15 mouse cellular contexts compared by ENCODE assay signal in genomic region chr9:60124102-60124501, GRCm38 (mm10).
A peak's percentile ranks its signal among the peaks of the same experiment; 100 is the strongest.
DNase-seq lines count a peak whose midpoint lies in the region; ATAC-seq and TF ChIP-seq lines count a peak whose summit lies in the region.
"Had no signal": no experiment of that assay in that cellular context is flagged by ENCODE, and none has a peak within 500 bp of the region (broad histone marks: within the 10 kb centered on the region; RNA-seq: fewer than 3 reads in every experiment).

No protein-coding gene starts in this region.

- no peak for ATAC-seq in hindbrain, postnatal 0 days
- ATAC-seq in midbrain, embryonic 11.5 days (ENCODE audit: low FRiP score): no peak
- no peak for ATAC-seq in midbrain, embryonic 16.5 days
- ATAC-seq in neural tube, embryonic 12.5 days (ENCODE audit: low FRiP score, low read depth): 0 out of 2 replicates have a peak, but pooled peaks have one; percentile 21
- ATAC-seq in neural tube, embryonic 15.5 days (ENCODE audit: low FRiP score): no peak
- ATAC-seq: forebrain, embryonic 13.5 days; forebrain, postnatal 0 days had no signal

- no peaks in the 10 kb centered on the region for H3K36me3 ChIP-seq in hindbrain, embryonic 10.5 days
- no peaks in the 10 kb centered on the region for H3K36me3 ChIP-seq in hindbrain, postnatal 0 days (ENCODE audit: insufficient read depth, low read length)
- H3K36me3 ChIP-seq in midbrain, embryonic 11.5 days (ENCODE audit: control insufficient read depth, insufficient read depth, low read length): no peaks in the 10 kb centered on the region
- H3K36me3 ChIP-seq in midbrain, embryonic 16.5 days (ENCODE audit: control insufficient read depth, insufficient read depth, low read length): no peaks in the 10 kb centered on the region
- H3K36me3 ChIP-seq in neural tube, embryonic 12.5 days: no peaks in the 10 kb centered on the region
- no peaks in the 10 kb centered on the region for H3K36me3 ChIP-seq in neural tube, embryonic 15.5 days
- H3K36me3 ChIP-seq: embryonic facial prominence, embryonic 10.5 days; heart, embryonic 12.5 days had no signal

- no peak overlapping the region for H3K9ac ChIP-seq in hindbrain, postnatal 0 days (replicated peaks; ENCODE audit: low read length)
- no peak overlapping the region for H3K9ac ChIP-seq in midbrain, embryonic 11.5 days (ENCODE audit: low read length)
- no peak overlapping the region for H3K9ac ChIP-seq in midbrain, embryonic 16.5 days (ENCODE audit: low read depth, low read length)
- H3K9ac ChIP-seq in neural tube, embryonic 12.5 days: no peak overlapping the region
- no peak overlapping the region for H3K9ac ChIP-seq in neural tube, embryonic 15.5 days (replicated peaks)
- H3K9ac ChIP-seq: forebrain, embryonic 13.5 days; forebrain, postnatal 0 days; heart, embryonic 12.5 days had no signal

- H3K27me3 ChIP-seq in hindbrain, embryonic 10.5 days (ENCODE audit: insufficient read depth, poor library complexity, severe bottlenecking): no peaks in the 10 kb centered on the region
- no peaks in the 10 kb centered on the region for H3K27me3 ChIP-seq in hindbrain, postnatal 0 days (ENCODE audit: insufficient read depth, low read length)
- H3K27me3 ChIP-seq in midbrain, embryonic 11.5 days (ENCODE audit: control insufficient read depth, insufficient read depth, low read length): no peaks in the 10 kb centered on the region
- H3K27me3 ChIP-seq in midbrain, embryonic 16.5 days (ENCODE audit: control insufficient read depth, insufficient read depth, low read depth, low read length): no peaks in the 10 kb centered on the region
- no peaks in the 10 kb centered on the region for H3K27me3 ChIP-seq in neural tube, embryonic 12.5 days (replicated peaks)
- H3K27me3 ChIP-seq in neural tube, embryonic 15.5 days (replicated peaks): no peaks in the 10 kb centered on the region
- H3K27me3 ChIP-seq: forebrain, embryonic 13.5 days; heart, embryonic 12.5 days had no signal

- H3K4me1 ChIP-seq in hindbrain, embryonic 10.5 days (replicated peaks): peaks cover 15% of the 10 kb centered on the region; the same call in 1 of the 2 replicates
- peaks cover 4% of the 10 kb centered on the region; the same call in 1 of the 2 replicates for H3K4me1 ChIP-seq in hindbrain, postnatal 0 days (ENCODE audit: insufficient read depth, low read length)
- H3K4me1 ChIP-seq in midbrain, embryonic 11.5 days (ENCODE audit: control insufficient read depth, insufficient read depth, low read length): no peaks in the 10 kb centered on the region
- peaks cover 11% of the 10 kb centered on the region for H3K4me1 ChIP-seq in midbrain, embryonic 16.5 days (ENCODE audit: control insufficient read depth, insufficient read depth, low read length)
- peaks cover 38% of the 10 kb centered on the region for H3K4me1 ChIP-seq in neural tube, embryonic 12.5 days
- peaks cover 29% of the 10 kb centered on the region for H3K4me1 ChIP-seq in neural tube, embryonic 15.5 days

- no peaks in the 10 kb centered on the region for H3K9me3 ChIP-seq in hindbrain, embryonic 10.5 days
- H3K9me3 ChIP-seq in hindbrain, postnatal 0 days (ENCODE audit: low read length): no peaks in the 10 kb centered on the region
- H3K9me3 ChIP-seq in midbrain, embryonic 11.5 days (ENCODE audit: control insufficient read depth, low read length): no peaks in the 10 kb centered on the region
- H3K9me3 ChIP-seq in midbrain, embryonic 16.5 days (replicated peaks; ENCODE audit: control insufficient read depth, low read length, poor library complexity, severe bottlenecking): no peaks in the 10 kb centered on the region
- no peaks in the 10 kb centered on the region for H3K9me3 ChIP-seq in neural tube, embryonic 12.5 days
- no peaks in the 10 kb centered on the region for H3K9me3 ChIP-seq in neural tube, embryonic 15.5 days (replicated peaks)
- H3K9me3 ChIP-seq: embryonic facial prominence, embryonic 10.5 days; forebrain, embryonic 13.5 days; heart, embryonic 12.5 days had no signal

- H3K27ac ChIP-seq in hindbrain, embryonic 10.5 days: peak overlapping the region; percentile 37; the same call in 1 of the 2 replicates
- no peak overlapping the region for H3K27ac ChIP-seq in hindbrain, postnatal 0 days
- no peak overlapping the region for H3K27ac ChIP-seq in midbrain, embryonic 11.5 days (ENCODE audit: low read depth, low read length)
- no peak overlapping the region for H3K27ac ChIP-seq in midbrain, embryonic 16.5 days (ENCODE audit: low read length)
- H3K27ac ChIP-seq in neural tube, embryonic 12.5 days: no peak overlapping the region
- no peak overlapping the region for H3K27ac ChIP-seq in neural tube, embryonic 15.5 days (replicated peaks)
- H3K27ac ChIP-seq in left cerebral cortex, adult 2 months: no peak overlapping the region
- H3K27ac ChIP-seq: embryonic facial prominence, embryonic 10.5 days; forebrain, embryonic 13.5 days had no signal

- no peak for DNase-seq in hindbrain, embryonic 10.5 days (ENCODE audit: low spot score)
- DNase-seq in hindbrain, postnatal 0 days (ENCODE audit: low spot score): no peak
- peak; percentile 72 for DNase-seq in midbrain, embryonic 11.5 days (ENCODE audit: low spot score, missing footprints)
- DNase-seq in left cerebral cortex, adult 2 months (ENCODE audit: extremely low spot score in 1 of 2, low spot score in 2 of 2): no peak
- DNase-seq: adrenal gland, postnatal 25 days; cerebellum, adult 2 months; cerebellum, postnatal 10 days; forebrain, postnatal 0 days; gastrocnemius, postnatal 14 days had no signal

- H3K4me3 ChIP-seq in hindbrain, embryonic 10.5 days: no peak overlapping the region
- H3K4me3 ChIP-seq in hindbrain, postnatal 0 days (ENCODE audit: low read length): no peak overlapping the region
- H3K4me3 ChIP-seq in midbrain, embryonic 11.5 days (ENCODE audit: low read depth, low read length): no peak overlapping the region
- no peak overlapping the region for H3K4me3 ChIP-seq in midbrain, embryonic 16.5 days (ENCODE audit: low read depth, low read length)
- H3K4me3 ChIP-seq in neural tube, embryonic 12.5 days: no peak overlapping the region
- no peak overlapping the region for H3K4me3 ChIP-seq in neural tube, embryonic 15.5 days (replicated peaks)
- H3K4me3 ChIP-seq in left cerebral cortex, adult 2 months: no peak overlapping the region
- H3K4me3 ChIP-seq: embryonic facial prominence, embryonic 10.5 days; forebrain, embryonic 13.5 days; heart, embryonic 12.5 days had no signal

- intact Hi-C loops in left cerebral cortex, adult 2 months (cut with DNase I): no loop called here

- whole genome bisulfite sequencing in hindbrain, embryonic 10.5 days: 73% methylated on average over 9 of the region's 9 CpGs
- WGBS in hindbrain, postnatal 0 days: 61% methylated on average over 9 of the region's 9 CpGs
- WGBS in midbrain, embryonic 11.5 days: 76% methylated on average over 9 of the region's 9 CpGs
- whole genome bisulfite sequencing in midbrain, embryonic 16.5 days: 48% methylated on average over 9 of the region's 9 CpGs
- 52% methylated on average over 9 of the region's 9 CpGs for WGBS in neural tube, embryonic 12.5 days
- WGBS in neural tube, embryonic 15.5 days: 49% methylated on average over 9 of the region's 9 CpGs

- H3K4me2 ChIP-seq in hindbrain, postnatal 0 days (ENCODE audit: low read depth, low read length): no peak overlapping the region
- H3K4me2 ChIP-seq in midbrain, embryonic 11.5 days: no peak overlapping the region
- no peak overlapping the region for H3K4me2 ChIP-seq in midbrain, embryonic 16.5 days (ENCODE audit: low read length)
- no peak overlapping the region for H3K4me2 ChIP-seq in neural tube, embryonic 12.5 days (replicated peaks)
- H3K4me2 ChIP-seq in neural tube, embryonic 15.5 days: no peak overlapping the region
- H3K4me2 ChIP-seq: forebrain, embryonic 13.5 days; heart, embryonic 12.5 days had no signal

- TF ChIP-seq CTCF in hindbrain, postnatal 0 days (IDR thresholded peaks at IDR 0.05; ENCODE audit: low read depth): no peak
- TF ChIP-seq CTCF in left cerebral cortex, adult 2 months (IDR thresholded peaks at IDR 0.05): no peak
